Mouse (Mus musculus): ENCODE results near the gene Satb1. TPM values are rescaled to one million over a fixed set of nuclear protein-coding genes. Genes with fewer than 3 reads are reported as not detected.

Satb1 gene
- polyA plus RNA-seq, 1 experiment from 2014 or later, result 30.1 TPM

GRCm38 (mm10) chr17:51839484-51839883, 6.4 kb upstream of the Satb1 start:
- Histone ChIP-seq H3K9me3 (no peaks in the 10 kb centered on the region), H3K27me3 (peaks cover 6% of the 10 kb centered on the region), H3K36me3 (no peaks in the 10 kb centered on the region), H3K4me2 (replicated peaks) (no peak overlapping the region), H3K4me1 (replicated peaks) (no peaks in the 10 kb centered on the region), H3K4me3 (replicated peaks) (no peak overlapping the region), H3K27ac (no peak overlapping the region), H3K9ac (replicated peaks) (no peak overlapping the region)
- ATAC-seq, result no peak
- 59% methylated on average over 5 of the region's 5 CpGs for WGBS

- Histone ChIP-seq H3K27ac (no peak overlapping the region), H3K27me3 (peaks cover 23% of the 10 kb centered on the region), H3K4me1 (replicated peaks) (peaks cover 14% of the 10 kb centered on the region), H3K4me2 (replicated peaks) (no peak overlapping the region), H3K9ac (replicated peaks) (no peak overlapping the region), H3K9me3 (no peaks in the 10 kb centered on the region), H3K36me3 (no peaks in the 10 kb centered on the region), H3K4me3 (replicated peaks) (no peak overlapping the region)
- 11% methylated on average over 1 of the region's 1 CpGs for WGBS
- no peak for ATAC-seq
These were observed 3.8 kb upstream of the Satb1 start for GRCm38 (mm10) chr17:51836901-51837300.

- ATAC-seq, result no peak
- Histone ChIP-seq H3K36me3 (no peaks in the 10 kb centered on the region), H3K27me3 (peaks cover 30% of the 10 kb centered on the region), H3K9ac (replicated peaks) (no peak overlapping the region), H3K4me2 (replicated peaks) (no peak overlapping the region), H3K27ac (no peak overlapping the region), H3K4me1 (replicated peaks) (peaks cover 20% of the 10 kb centered on the region), H3K9me3 (no peaks in the 10 kb centered on the region), H3K4me3 (replicated peaks) (no peak overlapping the region)
- WGBS, result 93% methylated on average over 5 of the region's 5 CpGs
These were observed 3.2 kb upstream of the Satb1 start for GRCm38 (mm10) chr17:51836243-51836642.

- WGBS, result 4% methylated on average over 16 of the region's 16 CpGs
- H3K9me3 ChIP-seq, result no peaks in the 10 kb centered on the region
- peaks cover 39% of the 10 kb centered on the region for H3K27me3 ChIP-seq
- ATAC-seq, result no peak
- no peaks in the 10 kb centered on the region for H3K36me3 ChIP-seq
- peak overlapping the region; percentile 71 for H3K4me3 ChIP-seq (replicated peaks)
- peak overlapping the region; percentile 93 for H3K4me2 ChIP-seq (replicated peaks)
- no peak overlapping the region; the same call in 1 of the 2 replicates for H3K9ac ChIP-seq (replicated peaks)
- H3K27ac ChIP-seq, result no peak overlapping the region
- H3K4me1 ChIP-seq (replicated peaks), result peaks cover 20% of the 10 kb centered on the region
These were observed 680 bp upstream of the Satb1 start for GRCm38 (mm10) chr17:51833578-51834361.

GRCm38 (mm10) chr17:51832421-51832875, 642 bp downstream of the Satb1 start:
- peak overlapping the region; percentile 93 for H3K4me2 ChIP-seq (replicated peaks)
- 0% methylated on average over 10 of the region's 66 CpGs for WGBS
- ATAC-seq, result peak; percentile 53
- H3K9me3 ChIP-seq, result no peaks in the 10 kb centered on the region
- H3K27me3 ChIP-seq, result peaks cover 45% of the 10 kb centered on the region
- H3K4me3 ChIP-seq (replicated peaks), result peak overlapping the region; percentile 71
- peak overlapping the region; percentile 79 for H3K9ac ChIP-seq (replicated peaks)
- no peaks in the 10 kb centered on the region for H3K36me3 ChIP-seq
- no peak overlapping the region for H3K27ac ChIP-seq
- peaks cover 20% of the 10 kb centered on the region for H3K4me1 ChIP-seq (replicated peaks)

- Histone ChIP-seq H3K27ac (no peak overlapping the region), H3K4me1 (replicated peaks) (peaks cover 20% of the 10 kb centered on the region), H3K4me2 (replicated peaks) (peak overlapping the region; percentile 93), H3K27me3 (peaks cover 47% of the 10 kb centered on the region), H3K36me3 (no peaks in the 10 kb centered on the region), H3K9me3 (no peaks in the 10 kb centered on the region), H3K9ac (replicated peaks) (peak overlapping the region; percentile 79), H3K4me3 (replicated peaks) (peak overlapping the region; percentile 71)
- peak; percentile 40 for ATAC-seq
- WGBS, result under 1% methylated on average over 56 of the region's 57 CpGs
These were observed 1.2 kb downstream of the Satb1 start for GRCm38 (mm10) chr17:51831702-51832420.

- Histone ChIP-seq H3K4me3 (replicated peaks) (peak overlapping the region; percentile 71), H3K4me2 (replicated peaks) (peak overlapping the region; percentile 93), H3K4me1 (replicated peaks) (peaks cover 20% of the 10 kb centered on the region), H3K9ac (replicated peaks) (peak overlapping the region; percentile 79; the same call in 1 of the 2 replicates), H3K9me3 (no peaks in the 10 kb centered on the region), H3K27ac (no peak overlapping the region), H3K27me3 (peaks cover 47% of the 10 kb centered on the region), H3K36me3 (no peaks in the 10 kb centered on the region)
- peak; percentile 32; the same call in 1 of the 2 replicates for ATAC-seq
- WGBS, result 16% methylated on average over 14 of the region's 14 CpGs
These were observed 1.9 kb downstream of the Satb1 start for GRCm38 (mm10) chr17:51831121-51831701.

- peaks cover 20% of the 10 kb centered on the region for H3K4me1 ChIP-seq (replicated peaks)
- H3K9me3 ChIP-seq, result no peaks in the 10 kb centered on the region
- peaks cover 40% of the 10 kb centered on the region for H3K27me3 ChIP-seq
- ATAC-seq, result no peak
- no peaks in the 10 kb centered on the region for H3K36me3 ChIP-seq
- no peak overlapping the region for H3K27ac ChIP-seq
- H3K4me2 ChIP-seq (replicated peaks), result no peak overlapping the region
- no peak overlapping the region for H3K9ac ChIP-seq (replicated peaks)
- H3K4me3 ChIP-seq (replicated peaks), result no peak overlapping the region
These were observed 3.7 kb downstream of the Satb1 start for GRCm38 (mm10) chr17:51829436-51829835.

GRCm38 (mm10) chr17:51827922-51828410, 5.1 kb downstream of the Satb1 start:
- Histone ChIP-seq H3K4me3 (replicated peaks) (no peak overlapping the region), H3K9me3 (no peaks in the 10 kb centered on the region), H3K4me1 (replicated peaks) (peaks cover 9% of the 10 kb centered on the region), H3K9ac (replicated peaks) (no peak overlapping the region), H3K4me2 (replicated peaks) (no peak overlapping the region), H3K36me3 (no peaks in the 10 kb centered on the region), H3K27ac (no peak overlapping the region), H3K27me3 (peaks cover 26% of the 10 kb centered on the region)
- no peak for ATAC-seq
- WGBS, result 71% methylated on average over 8 of the region's 8 CpGs

GRCm38 (mm10) chr17:51826461-51826860, 6.6 kb downstream of the Satb1 start:
- no peak overlapping the region for H3K4me2 ChIP-seq (replicated peaks)
- H3K9me3 ChIP-seq, result no peaks in the 10 kb centered on the region
- H3K4me3 ChIP-seq (replicated peaks), result no peak overlapping the region
- H3K4me1 ChIP-seq (replicated peaks), result peaks cover 2% of the 10 kb centered on the region
- ATAC-seq, result 0 out of 2 replicates have a peak, but pooled peaks have one; percentile 17
- H3K27me3 ChIP-seq, result peaks cover 19% of the 10 kb centered on the region
- no peak overlapping the region for H3K9ac ChIP-seq (replicated peaks)
- 74% methylated on average over 4 of the region's 4 CpGs for WGBS
- no peak overlapping the region for H3K27ac ChIP-seq
- H3K36me3 ChIP-seq, result no peaks in the 10 kb centered on the region

- Histone ChIP-seq H3K9me3 (no peaks in the 10 kb centered on the region), H3K4me2 (replicated peaks) (no peak overlapping the region), H3K36me3 (no peaks in the 10 kb centered on the region), H3K9ac (replicated peaks) (no peak overlapping the region), H3K4me1 (replicated peaks) (peaks cover 16% of the 10 kb centered on the region), H3K27ac (no peak overlapping the region), H3K27me3 (no peaks in the 10 kb centered on the region), H3K4me3 (replicated peaks) (no peak overlapping the region)
- ATAC-seq, result no peak
- 24% methylated on average over 6 of the region's 6 CpGs for WGBS
These were observed 18.8 kb downstream of the Satb1 start for GRCm38 (mm10) chr17:51814301-51814700.

GRCm38 (mm10) chr17:51813784-51814120, 19.3 kb downstream of the Satb1 start:
- Histone ChIP-seq H3K9ac (replicated peaks) (peak overlapping the region; percentile 94), H3K27me3 (no peaks in the 10 kb centered on the region), H3K4me2 (replicated peaks) (peak overlapping the region; percentile 64), H3K27ac (peak overlapping the region; percentile 97), H3K9me3 (no peaks in the 10 kb centered on the region), H3K36me3 (peaks cover 2% of the 10 kb centered on the region; the same call in 1 of the 2 replicates), H3K4me1 (replicated peaks) (peaks cover 20% of the 10 kb centered on the region), H3K4me3 (replicated peaks) (peak overlapping the region; percentile 89)
- 2% methylated on average over 6 of the region's 6 CpGs for WGBS
- ATAC-seq, result no peak

All from midbrain, embryonic 13.5 days (tissue).